Mouse (Mus musculus) olfactory bulb, adult 2 months (tissue): ENCODE data around the gene Ifnar1.

ENCODE experiments used
- CTCF ChIP-seq: fragments of 200-500 bp; IDR thresholded peaks from 2 replicates; pipeline ENCODE4 v1.5.1; 2012; ENCODE audit warnings: low read depth, mild to moderate bottlenecking, low read length, moderate library complexity; ENCODE audit not compliant: insufficient read depth
- POLR2A ChIP-seq: fragments of 200-500 bp; IDR thresholded peaks from 2 replicates; pipeline ENCODE4 v1.6.1; 2012; ENCODE audit warnings: mild to moderate bottlenecking, low read depth, low read length, moderate library complexity; ENCODE audit not compliant: insufficient read depth

DNA sequence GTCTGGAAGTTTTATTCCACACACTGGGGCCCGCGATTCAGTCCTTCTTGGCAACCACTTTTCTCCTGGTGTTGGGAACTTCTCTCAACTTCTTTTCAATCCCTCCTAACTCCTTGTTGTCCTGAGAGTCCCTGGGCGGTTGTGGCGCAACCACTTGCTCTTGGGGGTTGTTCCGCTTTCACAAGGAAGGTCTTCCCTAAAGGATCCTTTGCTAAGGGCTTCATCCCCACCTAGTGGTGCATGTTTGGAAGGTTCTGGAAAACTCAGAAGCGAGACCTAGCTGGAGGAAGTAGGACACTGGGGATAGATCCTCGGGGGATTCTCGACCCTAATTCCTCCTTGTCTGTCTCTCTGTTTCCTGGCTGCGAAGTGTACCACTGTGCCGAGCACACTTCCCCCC is 42.0 kb downstream of the Ifnar1 start:
- TF ChIP-seq CTCF (no peak), POLR2A (no peak)
